Mouse (Mus musculus) cerebellum, adult 2 months (tissue): ENCODE results near the gene Myof.

Source experiments
- CTCF ChIP-seq: fragments of 200-500 bp; IDR thresholded peaks from 2 replicates; pipeline ENCODE4 v1.5.1; 2011; ENCODE audit warnings: low read depth, mild to moderate bottlenecking, control low read depth, low read length, moderate library complexity, borderline replicate concordance; ENCODE audit not compliant: insufficient read depth
- POLR2A ChIP-seq: fragments of 200-500 bp; IDR thresholded peaks from 2 replicates; pipeline ENCODE4 v1.6.1; 2011; ENCODE audit warnings: low read length, control low read depth, borderline replicate concordance; ENCODE audit not compliant: insufficient read depth

- TF ChIP-seq CTCF (no peak), POLR2A (no peak)
These were observed 20.7 kb downstream of the Myof start for GRCm38 (mm10) chr19:38022710-38023109.
